Mouse (Mus musculus): ENCODE measurements around the gene Gm28051. TPM values are rescaled to one million over a fixed set of nuclear protein-coding genes. Genes with fewer than 3 reads are reported as not detected.

Gene Gm28051
- polyA plus RNA-seq, 1 experiment from 2014 or later: not detected

DNA sequence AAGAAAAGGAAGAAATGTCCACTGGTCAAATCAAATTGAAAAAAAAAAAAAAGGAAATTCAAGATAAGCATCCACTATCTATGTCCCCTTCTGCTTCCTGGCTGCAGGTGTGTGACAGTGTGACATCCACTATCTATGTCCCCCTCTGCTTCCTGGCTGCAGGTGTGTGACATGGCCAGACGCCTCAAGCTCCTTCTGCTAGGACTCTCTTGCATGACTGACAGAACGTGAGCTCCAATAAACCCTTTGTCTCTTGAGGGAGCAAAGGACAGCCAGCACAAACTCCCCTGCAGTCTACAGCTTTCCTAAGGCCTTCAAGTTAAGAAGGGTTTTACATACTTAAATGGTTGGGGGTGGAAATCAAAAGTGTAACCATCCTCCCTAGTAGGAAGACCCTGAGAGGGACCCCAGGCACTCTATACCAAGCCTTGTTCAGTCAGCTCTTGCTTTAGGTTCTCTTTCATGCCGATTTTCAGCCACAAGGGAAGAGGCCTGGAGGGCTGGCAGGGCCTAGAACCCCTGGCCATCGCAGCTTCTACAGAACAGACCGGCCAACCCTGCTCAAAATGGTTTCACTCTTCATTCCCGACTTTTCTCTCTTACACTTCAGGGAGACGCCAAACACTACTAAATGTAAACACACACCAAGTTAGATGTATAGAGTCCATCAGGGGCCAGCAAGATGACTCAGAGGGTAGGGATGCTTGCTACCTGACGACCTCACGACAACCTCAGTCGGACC is 42.7 kb downstream of the Gm28051 start:
- H3K4me1 ChIP-seq (replicated peaks): no peaks in the 10 kb centered on the region; the same call in 1 of the 2 replicates
- 82% methylated on average over 10 of the region's 10 CpGs for WGBS
- no peak overlapping the region for H3K27ac ChIP-seq (replicated peaks)
- ATAC-seq (ENCODE audit: low FRiP score, low read depth): no peak
- H3K36me3 ChIP-seq: no peaks in the 10 kb centered on the region
- no peak overlapping the region for H3K9ac ChIP-seq
- H3K4me3 ChIP-seq: no peak overlapping the region
- no peaks in the 10 kb centered on the region for H3K27me3 ChIP-seq
- no peaks in the 10 kb centered on the region for H3K9me3 ChIP-seq
- no peak overlapping the region for H3K4me2 ChIP-seq

DNA sequence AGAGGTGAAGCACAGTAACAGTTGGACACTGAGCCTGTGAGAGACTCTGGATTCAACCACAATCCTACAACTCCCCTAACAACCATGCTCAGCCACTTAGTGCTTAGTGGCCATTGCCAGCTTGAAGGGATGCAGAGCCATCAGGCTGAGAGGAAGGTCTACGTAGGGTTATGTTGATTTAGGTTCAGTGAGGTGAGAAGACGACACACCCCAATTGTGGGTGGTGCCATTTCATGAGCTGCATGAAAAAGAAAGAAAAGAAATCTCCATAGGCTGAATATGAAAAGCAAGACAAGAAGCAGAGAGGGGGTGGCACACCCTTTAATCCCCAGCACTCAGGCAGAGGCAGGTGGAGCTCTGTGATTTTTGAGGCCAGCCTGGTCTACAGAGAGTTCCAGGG is 43.4 kb downstream of the Gm28051 start:
- H3K4me3 ChIP-seq: no peak overlapping the region
- 58% methylated on average over 2 of the region's 2 CpGs for WGBS
- H3K4me1 ChIP-seq (replicated peaks): no peaks in the 10 kb centered on the region
- no peak overlapping the region for H3K4me2 ChIP-seq
- H3K9ac ChIP-seq: no peak overlapping the region
- no peak overlapping the region for H3K27ac ChIP-seq (replicated peaks)
- H3K36me3 ChIP-seq: no peaks in the 10 kb centered on the region
- ATAC-seq (ENCODE audit: low FRiP score, low read depth): no peak
- H3K9me3 ChIP-seq: no peaks in the 10 kb centered on the region
- no peaks in the 10 kb centered on the region for H3K27me3 ChIP-seq

DNA sequence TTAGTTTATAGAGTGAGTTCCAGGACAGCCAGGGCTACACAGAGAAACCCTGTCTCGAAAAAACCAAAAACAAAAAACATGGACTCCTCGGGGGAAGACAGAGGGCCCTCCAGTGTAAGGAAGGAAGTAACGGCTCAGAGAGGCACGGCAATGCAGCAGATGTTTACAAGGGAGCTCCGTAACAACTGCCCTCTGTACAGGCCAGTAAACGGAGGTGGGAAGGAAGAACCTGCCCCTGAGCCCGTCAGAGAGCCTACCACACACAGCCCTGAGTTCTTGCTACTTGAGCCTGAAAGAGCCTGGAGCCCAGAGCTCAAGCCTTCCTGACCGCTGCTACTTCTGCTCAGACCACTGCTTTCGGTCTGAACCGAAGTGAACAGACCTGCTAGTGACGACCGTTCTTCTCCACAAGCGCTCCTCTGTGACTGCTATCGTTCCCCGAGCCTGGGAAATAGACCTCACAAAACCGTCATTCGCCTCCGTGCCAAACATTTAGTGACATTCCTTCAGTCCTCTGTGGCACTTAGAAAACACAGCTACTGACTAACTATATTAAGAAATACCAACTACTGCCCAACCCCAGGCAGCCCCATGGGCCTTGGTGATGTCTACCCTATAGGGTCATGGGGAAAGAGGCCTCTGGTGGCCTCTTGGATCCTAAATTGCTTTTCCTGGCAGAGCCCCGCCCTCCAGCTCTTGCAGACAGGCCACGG is 44.3 kb downstream of the Gm28051 start:
- H3K4me2 ChIP-seq: no peak overlapping the region
- ATAC-seq (ENCODE audit: low FRiP score, low read depth): no peak
- H3K4me3 ChIP-seq: no peak overlapping the region
- H3K9me3 ChIP-seq: no peaks in the 10 kb centered on the region
- H3K36me3 ChIP-seq: no peaks in the 10 kb centered on the region
- H3K4me1 ChIP-seq (replicated peaks): no peaks in the 10 kb centered on the region
- H3K27me3 ChIP-seq: no peaks in the 10 kb centered on the region
- WGBS: 84% methylated on average over 20 of the region's 20 CpGs
- H3K9ac ChIP-seq: no peak overlapping the region
- H3K27ac ChIP-seq (replicated peaks): no peak overlapping the region

DNA sequence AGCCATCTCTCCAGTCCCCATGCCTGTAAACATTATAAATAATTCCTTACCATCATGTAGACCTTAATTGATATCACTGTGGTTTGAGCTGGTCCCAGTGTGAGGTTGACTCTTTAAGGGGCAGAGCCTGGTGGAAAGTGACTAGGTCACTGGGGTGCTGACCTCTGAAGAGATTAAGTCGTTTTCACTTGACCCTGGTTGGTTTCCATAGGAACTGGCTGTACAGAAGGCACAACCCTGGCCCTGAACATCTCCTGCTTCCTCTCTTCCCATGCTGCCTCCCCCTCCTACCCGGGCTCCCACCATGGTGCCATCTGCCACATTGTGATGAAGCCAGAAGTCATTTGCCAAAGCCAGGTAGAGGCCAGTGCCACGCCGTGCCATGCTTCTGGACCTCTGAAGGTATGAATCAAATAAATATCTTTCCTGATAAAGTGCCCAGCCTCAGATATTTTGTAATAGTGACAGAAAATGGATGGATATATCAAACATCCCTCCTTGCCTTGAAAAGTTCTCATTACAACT is 46.7 kb downstream of the Gm28051 start:
- Histone ChIP-seq H3K27ac (replicated peaks) (no peak overlapping the region), H3K4me2 (no peak overlapping the region), H3K4me3 (no peak overlapping the region), H3K9me3 (no peaks in the 10 kb centered on the region), H3K27me3 (no peaks in the 10 kb centered on the region), H3K9ac (no peak overlapping the region), H3K4me1 (replicated peaks) (peaks cover 1% of the 10 kb centered on the region; the same call in 1 of the 2 replicates), H3K36me3 (no peaks in the 10 kb centered on the region)
- ATAC-seq (ENCODE audit: low FRiP score, low read depth): no peak
- 63% methylated on average over 4 of the region's 4 CpGs for WGBS

DNA sequence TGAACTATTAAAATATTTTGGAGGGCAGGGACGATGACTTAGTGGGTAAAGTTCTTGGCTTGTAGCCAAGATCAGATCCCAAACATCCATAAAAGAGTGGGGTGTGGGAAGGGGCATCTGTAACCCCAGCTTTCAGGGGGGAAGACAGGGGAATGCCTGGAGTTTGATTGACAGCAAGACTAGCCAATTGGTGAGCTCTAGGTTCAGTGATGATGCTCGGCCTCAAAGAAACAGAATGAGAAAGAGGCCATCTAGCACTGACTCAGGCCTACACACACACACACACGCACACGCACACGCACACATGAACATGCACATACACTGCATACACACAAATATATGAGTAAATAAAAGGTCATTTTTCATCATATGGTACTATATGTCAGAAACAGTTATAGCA is 47.7 kb downstream of the Gm28051 start:
- Histone ChIP-seq H3K9ac (no peak overlapping the region), H3K4me1 (replicated peaks) (peaks cover 8% of the 10 kb centered on the region), H3K27ac (replicated peaks) (no peak overlapping the region), H3K4me2 (no peak overlapping the region), H3K36me3 (no peaks in the 10 kb centered on the region), H3K27me3 (no peaks in the 10 kb centered on the region), H3K4me3 (no peak overlapping the region), H3K9me3 (no peaks in the 10 kb centered on the region)
- ATAC-seq (ENCODE audit: low FRiP score, low read depth): no peak
- WGBS: 85% methylated on average over 5 of the region's 5 CpGs

DNA sequence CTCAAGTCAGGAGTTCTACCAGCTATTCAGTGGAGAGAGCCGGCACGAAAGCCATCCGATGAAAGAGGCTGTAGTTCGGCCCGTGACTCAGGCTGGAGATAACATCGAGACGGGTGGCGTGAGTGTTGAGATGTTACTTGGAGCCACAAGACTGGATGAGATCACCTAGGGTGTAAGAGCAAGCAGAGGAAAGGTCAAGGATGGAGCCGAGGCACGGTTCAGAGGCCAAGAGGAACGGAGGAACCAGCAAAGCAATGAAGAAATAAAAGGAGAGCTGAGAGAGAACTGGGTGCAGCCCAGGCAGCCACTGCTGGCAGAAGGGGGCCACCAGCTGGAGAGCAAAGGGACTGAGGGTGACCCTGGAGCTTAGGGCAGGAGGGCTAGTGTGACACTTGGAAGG is 49.3 kb downstream of the Gm28051 start:
- no peak overlapping the region for H3K4me3 ChIP-seq
- no peak overlapping the region for H3K27ac ChIP-seq (replicated peaks)
- WGBS: 77% methylated on average over 11 of the region's 11 CpGs
- H3K36me3 ChIP-seq: no peaks in the 10 kb centered on the region
- H3K9ac ChIP-seq: no peak overlapping the region
- H3K9me3 ChIP-seq: no peaks in the 10 kb centered on the region
- no peaks in the 10 kb centered on the region for H3K27me3 ChIP-seq
- no peak overlapping the region for H3K4me2 ChIP-seq
- H3K4me1 ChIP-seq (replicated peaks): peaks cover 20% of the 10 kb centered on the region
- ATAC-seq (ENCODE audit: low FRiP score, low read depth): no peak

DNA sequence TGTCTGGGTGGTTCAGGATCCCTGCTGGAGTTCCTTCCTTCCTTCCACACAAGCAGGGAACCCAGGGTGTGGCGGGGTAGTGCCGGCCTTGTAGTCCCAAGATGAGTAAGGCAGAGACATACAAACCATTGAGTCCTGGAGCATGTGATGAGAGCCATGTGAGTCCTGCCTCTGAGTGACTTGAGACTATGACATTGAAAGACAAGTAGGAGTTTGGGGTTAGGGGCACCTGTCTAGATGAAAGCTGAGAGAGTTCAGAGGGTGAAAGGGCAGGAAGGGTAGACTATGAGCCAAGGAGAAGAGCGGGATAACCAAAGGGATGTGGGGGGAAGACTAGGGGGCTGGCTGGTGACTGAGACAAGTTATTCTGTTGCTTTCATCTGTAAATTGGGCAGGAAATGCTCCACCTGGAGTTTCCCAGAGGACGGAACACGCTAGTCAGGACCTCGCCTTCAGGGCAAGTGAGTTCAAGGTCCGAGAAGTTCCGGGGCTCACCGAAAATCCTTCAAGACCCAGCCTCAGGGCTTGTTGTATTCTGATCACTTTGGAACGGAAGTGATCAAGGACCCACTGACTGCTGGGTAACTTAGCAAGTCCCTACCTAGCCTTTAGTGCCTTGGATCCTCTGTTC is 50.6 kb downstream of the Gm28051 start:
- H3K4me2 ChIP-seq: no peak overlapping the region
- H3K4me3 ChIP-seq: no peak overlapping the region
- H3K27me3 ChIP-seq: no peaks in the 10 kb centered on the region
- ATAC-seq (ENCODE audit: low FRiP score, low read depth): no peak
- no peak overlapping the region for H3K27ac ChIP-seq (replicated peaks)
- WGBS: 95% methylated on average over 10 of the region's 10 CpGs
- no peak overlapping the region for H3K9ac ChIP-seq
- no peaks in the 10 kb centered on the region for H3K9me3 ChIP-seq
- peaks cover 32% of the 10 kb centered on the region for H3K4me1 ChIP-seq (replicated peaks)
- H3K36me3 ChIP-seq: no peaks in the 10 kb centered on the region

DNA sequence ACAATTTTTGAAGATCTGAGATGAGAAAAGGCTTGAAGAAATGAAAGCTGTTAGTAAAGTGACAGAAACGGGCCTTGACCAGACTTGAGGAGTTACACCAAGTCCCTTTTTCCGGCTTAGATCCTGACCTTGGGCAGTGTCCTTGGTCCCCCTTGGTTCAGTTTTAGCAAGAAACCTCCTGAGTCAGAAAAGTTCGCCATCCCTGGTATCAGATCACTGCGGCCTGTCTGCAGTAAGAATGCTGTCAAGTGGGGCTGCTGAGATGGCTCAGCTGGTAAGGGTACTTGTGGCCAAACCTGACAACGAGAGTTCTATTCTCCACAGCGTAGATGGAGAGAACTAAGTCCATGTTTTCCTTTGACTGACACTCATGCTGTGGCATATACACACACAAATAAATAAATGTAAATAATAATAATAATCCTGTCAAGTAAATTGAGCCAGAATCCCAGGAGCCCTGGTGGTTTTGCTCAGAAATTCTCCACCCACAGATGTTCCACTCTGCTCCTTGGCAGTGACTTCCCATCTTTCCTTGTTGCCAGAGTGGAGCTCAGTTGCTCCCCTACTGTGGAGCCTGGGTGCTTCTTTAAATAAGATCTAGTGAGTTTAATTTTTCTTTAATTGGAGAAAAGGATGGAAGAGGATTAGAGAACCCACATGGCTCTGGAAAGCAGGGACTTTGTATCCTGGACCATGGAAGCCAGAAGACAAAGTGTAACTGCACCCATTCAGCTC is 51.5 kb downstream of the Gm28051 start:
- Histone ChIP-seq H3K9ac (no peak overlapping the region), H3K4me2 (peak overlapping the region; percentile 90), H3K4me1 (replicated peaks) (peaks cover 38% of the 10 kb centered on the region), H3K9me3 (no peaks in the 10 kb centered on the region), H3K27me3 (no peaks in the 10 kb centered on the region), H3K36me3 (no peaks in the 10 kb centered on the region), H3K27ac (replicated peaks) (peak overlapping the region; percentile 93; the same call in 1 of the 2 replicates), H3K4me3 (peak overlapping the region; percentile 90; the same call in 1 of the 2 replicates)
- 73% methylated on average over 6 of the region's 6 CpGs for WGBS
- ATAC-seq (ENCODE audit: low FRiP score, low read depth): no peak

DNA sequence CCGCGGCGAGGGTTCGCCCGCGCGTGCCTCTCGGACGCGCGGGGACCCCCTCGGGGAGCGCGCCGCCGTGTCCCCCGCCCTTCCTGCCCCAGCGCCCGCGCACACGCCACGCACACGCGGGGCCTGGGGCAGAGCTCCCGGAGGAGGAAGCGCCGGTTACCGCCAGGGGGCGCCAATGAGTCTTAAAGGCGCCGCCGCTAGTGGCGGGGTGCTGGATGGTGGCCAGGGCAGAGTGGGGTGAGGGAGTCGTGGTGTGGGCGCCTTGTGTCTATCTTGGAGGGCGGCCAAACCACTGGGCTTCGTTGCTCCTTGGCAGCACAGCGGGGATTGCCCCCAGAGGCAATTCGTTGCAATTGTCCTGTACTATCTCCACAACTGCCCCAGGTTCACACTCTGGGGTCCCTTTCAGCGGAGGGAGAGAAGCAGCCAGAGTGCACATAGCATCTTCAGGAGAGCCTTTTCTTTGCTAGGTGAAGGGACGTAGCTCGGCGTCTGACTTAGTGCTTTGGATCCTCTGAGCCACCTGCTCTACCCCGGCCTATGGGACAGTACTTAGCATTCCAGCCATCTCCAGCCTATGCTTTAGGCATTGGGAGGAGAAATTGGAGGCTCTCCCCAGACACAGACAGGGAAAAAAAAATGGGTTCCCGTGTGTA is 52.2 kb downstream of the Gm28051 start:
- Histone ChIP-seq H3K27me3 (no peaks in the 10 kb centered on the region), H3K9me3 (no peaks in the 10 kb centered on the region), H3K36me3 (no peaks in the 10 kb centered on the region), H3K4me2 (peak overlapping the region; percentile 90), H3K4me3 (peak overlapping the region; percentile 90), H3K4me1 (replicated peaks) (peaks cover 45% of the 10 kb centered on the region), H3K27ac (replicated peaks) (peak overlapping the region; percentile 93), H3K9ac (peak overlapping the region; percentile 86)
- 1% methylated on average over 45 of the region's 45 CpGs for WGBS
- ATAC-seq (ENCODE audit: low FRiP score, low read depth): peak; percentile 81

DNA sequence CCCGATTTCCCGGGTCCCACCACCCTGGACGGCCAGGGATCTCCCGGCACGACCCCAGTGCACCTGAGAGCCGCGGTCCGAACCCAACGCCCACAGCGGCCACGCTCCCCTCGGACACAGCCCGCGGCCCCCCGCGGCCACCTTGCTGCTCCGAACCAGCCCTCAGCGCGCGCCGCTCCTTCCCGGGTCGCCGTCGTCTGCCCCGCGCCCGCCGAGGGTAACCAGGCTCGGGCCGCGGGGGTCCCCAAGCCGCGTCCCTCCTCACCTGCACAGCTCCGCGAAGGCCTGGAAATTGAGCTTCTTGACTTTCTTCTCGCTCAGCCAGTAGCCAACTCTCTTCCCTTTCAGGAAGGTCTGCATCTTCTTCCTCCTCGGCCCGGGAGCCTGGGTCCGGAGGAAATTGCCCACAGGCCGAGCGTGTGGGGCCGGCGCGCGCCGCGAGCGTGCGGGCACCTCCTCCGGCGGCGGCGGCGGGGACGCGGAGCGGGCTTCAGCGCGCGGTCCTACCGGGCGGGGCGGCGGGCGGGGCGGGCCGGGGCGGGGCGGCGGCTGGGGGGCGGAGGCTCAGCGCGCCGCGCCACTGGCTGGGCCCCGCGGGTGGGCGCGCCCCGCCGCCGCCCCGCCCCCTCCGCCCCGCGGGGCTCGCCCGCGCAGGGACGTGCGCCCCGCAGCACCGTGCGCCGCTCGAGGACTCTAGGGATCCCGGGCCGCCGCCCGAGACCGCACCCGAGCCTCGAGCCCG is 52.9 kb downstream of the Gm28051 start, which contains the start of gene Itpk1:
Itpk1 (minus strand) TSS at position 474 of the 742 bp plus-strand sequence.
- peak within 1 kb of the TSS; percentile 90 for H3K4me2 ChIP-seq
- ATAC-seq (ENCODE audit: low FRiP score, low read depth): peak; percentile 88
- H3K27ac ChIP-seq (replicated peaks): peak within 1 kb of the TSS; percentile 93
- H3K36me3 ChIP-seq: no peaks in the 10 kb centered on the region
- peak within 1 kb of the TSS; percentile 90 for H3K4me3 ChIP-seq
- WGBS: under 1% methylated on average over 62 of the region's 105 CpGs
- H3K9ac ChIP-seq: peak within 1 kb of the TSS; percentile 86
- peaks cover 52% of the 10 kb centered on the region for H3K4me1 ChIP-seq (replicated peaks)
- no peaks in the 10 kb centered on the region for H3K9me3 ChIP-seq
- H3K27me3 ChIP-seq: no peaks in the 10 kb centered on the region

Data from hindbrain, embryonic 15.5 days (tissue).